Mouse (Mus musculus) lung, adult 2 months (tissue): ENCODE results near the gene Nsmce3.

Experiments
- CTCF ChIP-seq: fragments of 200-500 bp; IDR thresholded peaks from 2 replicates; pipeline ENCODE4 v1.5.1; 2011; ENCODE audit warnings: mild to moderate bottlenecking, low read length, control low read depth; ENCODE audit not compliant: insufficient read depth
- POLR2A ChIP-seq: fragments of 200-500 bp; IDR thresholded peaks from 2 replicates; pipeline ENCODE4 v1.6.1; 2011; ENCODE audit warnings: low read depth, mild to moderate bottlenecking, control low read depth, low read length, borderline replicate concordance; ENCODE audit errors: extremely low read depth

- no peak for TF ChIP-seq CTCF
- no peak for TF ChIP-seq POLR2A
These were observed 8.6 kb upstream of the Nsmce3 start for GRCm38 (mm10) chr7:64881387-64881786.
